Mouse (Mus musculus): ENCODE results near the gene Prrc2b.

DNA sequence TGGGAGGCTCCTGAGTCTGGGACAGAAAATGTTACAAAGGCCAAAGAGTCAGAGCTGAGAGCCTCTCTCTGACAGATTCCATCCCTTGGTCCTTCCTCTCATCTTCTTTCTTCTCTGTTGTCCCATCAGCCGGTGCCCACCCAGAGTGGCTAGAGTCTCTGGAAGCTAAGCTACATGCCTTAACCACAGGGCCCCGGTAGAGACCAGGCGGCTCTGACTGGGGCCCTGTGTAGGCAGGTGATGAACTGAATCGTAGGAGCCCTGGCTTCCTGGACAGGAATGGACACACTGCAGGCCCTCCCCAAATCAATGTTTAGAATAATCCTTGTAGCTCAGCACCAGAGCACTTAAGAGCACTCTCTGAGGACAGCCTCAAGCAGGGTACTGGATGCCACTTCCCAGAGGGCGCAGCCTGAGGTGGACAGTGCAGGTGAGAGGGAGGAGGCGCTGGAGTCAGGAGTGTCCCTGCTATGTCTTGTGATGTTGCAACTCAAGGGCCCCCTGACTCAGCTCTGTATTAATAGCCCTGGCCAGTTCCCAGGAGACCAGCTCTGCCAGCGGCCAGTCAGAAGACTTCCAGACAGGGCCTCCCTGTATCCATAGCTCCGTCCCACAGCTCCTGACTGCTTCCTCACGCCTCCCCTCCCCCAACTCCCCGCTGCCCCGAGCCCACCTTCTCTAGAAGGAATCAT lies 21.4 kb upstream of the Prrc2b start:
- TF ChIP-seq POLR2A (IDR thresholded peaks at IDR 0.05; ENCODE audit: insufficient read depth, low read depth, low read length): peak; percentile 30; the same call in 1 of the 2 replicates
- no peak for TF ChIP-seq CTCF (IDR thresholded peaks at IDR 0.05)
